Mouse (Mus musculus) midbrain, postnatal 0 days (tissue): Measurements from ENCODE around the gene Arhgef18. TPM values are rescaled to one million over a fixed set of nuclear protein-coding genes. Genes with fewer than 3 reads are reported as not detected.

Experiments
- ATAC-seq: fragments of 200-750 bp; cut with Nextera tagmentation; 2 replicates; pipeline ENCODE4 v1.8.0; 2017; ENCODE audit warnings: moderate number of reproducible peaks, mild to moderate bottlenecking, moderate TSS enrichment, moderate library complexity; ENCODE audit not compliant: low FRiP score
- DNase-seq: peaks from one replicate; pipeline ENCODE4 v3.0.0-alpha.2; 2015; ENCODE audit warnings: low spot score
- H3K27ac ChIP-seq: fragments of 300-500 bp; sonication (generic); 2 replicates; pipeline ENCODE4 v1.5.1; 2014; ENCODE audit warnings: low read depth, mild to moderate bottlenecking, low read length, mixed read lengths
- H3K27me3 ChIP-seq: fragments of 300-500 bp; sonication (generic); 2 replicates; pipeline ENCODE4 v1.6.1; 2014; ENCODE audit warnings: low read length, control low read depth, mixed read lengths; ENCODE audit not compliant: insufficient read depth
- H3K36me3 ChIP-seq: fragments of 300-500 bp; sonication (generic); 2 replicates; pipeline ENCODE4 v1.6.1; 2014; ENCODE audit warnings: low read length, control low read depth, mixed read lengths; ENCODE audit not compliant: insufficient read depth
- H3K4me1 ChIP-seq: fragments of 300-500 bp; sonication (generic); 2 replicates; pipeline ENCODE4 v1.6.1; 2014; ENCODE audit warnings: mild to moderate bottlenecking, control low read depth, antibody characterized with exemption, low read length, mixed read lengths; ENCODE audit not compliant: insufficient read depth
- H3K4me2 ChIP-seq: fragments of 300-500 bp; sonication (generic); 2 replicates; pipeline ENCODE4 v1.6.1; 2014; ENCODE audit warnings: low read depth, mild to moderate bottlenecking, low read length, mixed read lengths; ENCODE audit not compliant: poor library complexity, severe bottlenecking
- H3K4me3 ChIP-seq: fragments of 300-500 bp; sonication (generic); 2 replicates; pipeline ENCODE4 v1.5.1; 2014; ENCODE audit warnings: low read depth, mild to moderate bottlenecking, low read length, moderate library complexity
- H3K9ac ChIP-seq: fragments of 300-500 bp; sonication (generic); replicated peaks from 2 replicates; pipeline ENCODE4 v1.6.1; 2014; ENCODE audit warnings: mild to moderate bottlenecking, low read length, moderate library complexity, mixed read lengths; ENCODE audit not compliant: poor library complexity, severe bottlenecking
- H3K9me3 ChIP-seq: fragments of 300-500 bp; sonication (generic); 2 replicates; pipeline ENCODE4 v1.6.1; 2016; ENCODE audit warnings: low read length, control low read depth
- CTCF ChIP-seq: IDR thresholded peaks from 2 replicates; pipeline ENCODE4 v1.5.1; 2016; ENCODE audit warnings: antibody characterized with exemption, mild to moderate bottlenecking
- WGBS: fragments of 180-500 bp; shearing (Covaris S2); extraction: QIAGEN DNeasy Blood & Tissue Kit; methylation state at CpG from one replicate; pipeline ENCODE4 v1.1.7; 2014; 5-methylcytosine and 5-hydroxymethylcytosine counted together
- polyA plus RNA-seq: library from polyadenylated mRNA; unstranded; fragments of >200 nt; fragmentation: Nextera tagmentation; extraction: Ambion mirVana; gene quantifications from 2 replicates; pipeline ENCODE4 v1.2.1, GENCODE M21; 2015
- total RNA-seq: library from RNA; depleted of rRNA; stranded (reverse); fragments of >200 nt; gene quantifications from 2 replicates; pipeline ENCODE4 v1.2.3, GENCODE M21; 2014

Arhgef18 gene
- total and polyA plus RNA-seq, 2 experiments from 2014 or later: 6.8 to 34.3 TPM

DNA sequence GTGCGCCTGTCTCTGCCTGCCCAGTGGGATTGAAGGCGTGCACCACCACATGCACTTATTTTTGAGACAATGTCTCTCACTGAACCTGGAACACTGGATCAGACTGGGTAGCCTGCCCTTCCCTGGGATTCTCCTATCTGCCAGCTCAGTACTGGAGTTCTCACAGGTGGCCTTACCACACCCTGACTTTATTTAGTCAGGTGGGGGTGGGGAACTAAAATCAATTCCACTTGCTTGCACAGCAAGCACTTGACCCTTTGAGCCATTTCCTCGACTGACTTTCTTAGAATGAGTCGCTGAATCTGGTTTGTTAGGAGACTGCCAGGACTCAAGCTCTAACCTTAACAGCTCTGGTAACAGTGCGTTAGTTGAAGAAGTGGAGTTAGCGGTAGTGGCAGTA lies 40.1 kb upstream of the Arhgef18 start:
- WGBS: 87% methylated on average over 6 of the region's 6 CpGs
- Histone ChIP-seq H3K36me3 (no peaks in the 10 kb centered on the region), H3K9ac (no peak overlapping the region), H3K4me3 (no peak overlapping the region), H3K27ac (no peak overlapping the region), H3K9me3 (no peaks in the 10 kb centered on the region), H3K4me2 (no peak overlapping the region), H3K27me3 (no peaks in the 10 kb centered on the region), H3K4me1 (no peaks in the 10 kb centered on the region)
- no peak for TF ChIP-seq CTCF
- ATAC-seq: no peak
- DNase-seq: no peak

- H3K9me3 ChIP-seq: no peaks in the 10 kb centered on the region
- WGBS: 80% methylated on average over 13 of the region's 13 CpGs
- no peak within 1 kb of the TSS for H3K27ac ChIP-seq
Observed at GRCm38 (mm10) chr8:3353189-3353810, 39.5 kb upstream of the Arhgef18 start, which contains the start of gene A430078G23Rik. Gene A430078G23Rik (plus strand): TSS chr8:3353415.

DNA sequence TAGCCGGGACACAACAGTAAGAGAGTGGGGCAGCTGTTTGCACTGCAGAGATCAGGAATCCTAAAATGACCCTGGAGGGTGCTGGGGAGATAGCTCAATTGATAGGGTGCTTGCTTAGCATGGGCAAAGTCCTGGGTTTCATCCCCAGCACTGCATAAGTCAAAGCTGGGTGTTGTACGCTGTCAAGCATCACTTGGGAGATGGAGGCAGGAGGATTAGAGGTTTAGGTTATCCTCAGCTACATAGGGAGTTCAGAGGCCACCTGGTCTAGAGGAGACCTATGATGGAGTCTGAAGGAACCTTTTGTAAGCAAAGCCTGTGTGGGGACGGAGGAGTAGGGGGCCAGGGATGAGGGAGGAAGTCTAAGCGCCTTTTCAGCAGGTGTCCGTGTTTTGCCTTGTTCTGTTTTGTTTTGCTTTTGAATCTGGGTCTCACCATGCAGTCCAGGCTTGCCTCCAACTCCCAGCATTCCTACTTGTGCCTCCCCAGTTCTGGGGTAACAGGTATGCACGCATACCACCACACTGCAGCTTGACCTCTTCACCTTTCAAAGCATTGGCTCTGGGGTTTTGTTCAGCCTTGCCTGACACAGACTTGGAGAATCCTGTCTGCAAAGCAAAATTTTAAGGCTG lies 38.9 kb upstream of the Arhgef18 start:
- no peak for TF ChIP-seq CTCF
- no peaks in the 10 kb centered on the region for H3K27me3 ChIP-seq
- no peaks in the 10 kb centered on the region for H3K36me3 ChIP-seq
- WGBS: 67% methylated on average over 6 of the region's 6 CpGs
- no peak overlapping the region for H3K9ac ChIP-seq
- H3K9me3 ChIP-seq: no peaks in the 10 kb centered on the region
- no peak overlapping the region for H3K4me2 ChIP-seq
- no peak overlapping the region for H3K4me3 ChIP-seq
- ATAC-seq: no peak
- H3K27ac ChIP-seq: no peak overlapping the region
- no peaks in the 10 kb centered on the region for H3K4me1 ChIP-seq
- no peak for DNase-seq

More at GRCm38 (mm10) chr8:3353189-3353810, 39.5 kb upstream of the Arhgef18 start, which contains the start of gene A430078G23Rik:
- H3K27me3 ChIP-seq: no peaks in the 10 kb centered on the region
- no peak within 1 kb of the TSS for H3K4me2 ChIP-seq
- no peaks in the 10 kb centered on the region for H3K4me1 ChIP-seq
- no peaks in the 10 kb centered on the region for H3K36me3 ChIP-seq
- TF ChIP-seq CTCF: no peak
- no peak for DNase-seq
- no peak for ATAC-seq
- no peak within 1 kb of the TSS for H3K4me3 ChIP-seq
- H3K9ac ChIP-seq: no peak within 1 kb of the TSS

GRCm38 (mm10) chr8:3354443-3354812 lies 38.4 kb upstream of the Arhgef18 start:
- no peak for DNase-seq
- Histone ChIP-seq H3K4me3 (no peak overlapping the region), H3K36me3 (no peaks in the 10 kb centered on the region), H3K4me2 (no peak overlapping the region), H3K27me3 (no peaks in the 10 kb centered on the region), H3K9me3 (no peaks in the 10 kb centered on the region), H3K9ac (no peak overlapping the region), H3K27ac (no peak overlapping the region), H3K4me1 (no peaks in the 10 kb centered on the region)
- ATAC-seq: no peak
- 68% methylated on average over 5 of the region's 5 CpGs for WGBS
- TF ChIP-seq CTCF: no peak

DNA sequence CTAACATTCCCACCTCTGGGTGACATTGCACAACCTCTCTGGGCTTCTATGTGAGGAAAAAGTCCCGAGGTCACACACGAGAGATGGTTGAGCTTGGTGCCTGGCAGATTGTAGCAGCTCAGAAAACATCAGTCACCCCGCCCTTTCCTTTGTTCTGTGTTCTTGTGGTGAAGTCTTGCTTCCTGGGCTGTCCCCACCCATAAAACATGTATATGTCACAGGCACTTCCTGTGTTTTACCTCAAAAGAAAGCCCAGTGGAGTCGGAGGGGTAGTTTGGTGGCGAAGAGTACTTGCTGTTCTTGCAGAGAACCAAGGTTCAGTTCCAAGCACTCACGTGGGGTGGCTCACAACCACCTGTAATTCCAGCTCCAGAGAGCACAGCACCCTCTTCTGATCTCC lies 37.2 kb upstream of the Arhgef18 start:
- Histone ChIP-seq H3K27ac (no peak overlapping the region), H3K9me3 (no peaks in the 10 kb centered on the region), H3K4me2 (no peak overlapping the region), H3K27me3 (no peaks in the 10 kb centered on the region), H3K4me3 (no peak overlapping the region), H3K36me3 (no peaks in the 10 kb centered on the region), H3K9ac (no peak overlapping the region), H3K4me1 (no peaks in the 10 kb centered on the region)
- WGBS: 83% methylated on average over 6 of the region's 6 CpGs
- no peak for TF ChIP-seq CTCF
- ATAC-seq (no peak), DNase-seq (no peak)

GRCm38 (mm10) chr8:3358060-3358459 lies 34.7 kb upstream of the Arhgef18 start:
- ATAC-seq (peak; percentile 50; the same call in 1 of the 2 replicates), DNase-seq (peak; percentile 70)
- H3K27me3 ChIP-seq: no peaks in the 10 kb centered on the region
- TF ChIP-seq CTCF: peak; percentile 80
- WGBS: 4% methylated on average over 4 of the region's 4 CpGs
- H3K4me2 ChIP-seq: no peak overlapping the region
- H3K4me1 ChIP-seq: no peaks in the 10 kb centered on the region
- H3K27ac ChIP-seq: no peak overlapping the region
- H3K9ac ChIP-seq: no peak overlapping the region
- H3K36me3 ChIP-seq: no peaks in the 10 kb centered on the region
- no peaks in the 10 kb centered on the region for H3K9me3 ChIP-seq
- H3K4me3 ChIP-seq: no peak overlapping the region
